Mouse (Mus musculus) ES-Bruce4 (cell line): Measurements from ENCODE around the gene Gm5478.

ENCODE experiments used
- CTCF ChIP-seq: IDR thresholded peaks from one replicate; pipeline ENCODE4 v1.8.1; 2011; ENCODE audit warnings: low read depth, low read length
- EP300 ChIP-seq: IDR thresholded peaks from 2 replicates; pipeline ENCODE4 v1.6.1; 2011; ENCODE audit warnings: low read depth, low read length; ENCODE audit not compliant: insufficient read depth
- POLR2A ChIP-seq: IDR thresholded peaks from one replicate; pipeline ENCODE4 v1.8.1; 2011; ENCODE audit warnings: low read length; ENCODE audit not compliant: insufficient read depth

DNA sequence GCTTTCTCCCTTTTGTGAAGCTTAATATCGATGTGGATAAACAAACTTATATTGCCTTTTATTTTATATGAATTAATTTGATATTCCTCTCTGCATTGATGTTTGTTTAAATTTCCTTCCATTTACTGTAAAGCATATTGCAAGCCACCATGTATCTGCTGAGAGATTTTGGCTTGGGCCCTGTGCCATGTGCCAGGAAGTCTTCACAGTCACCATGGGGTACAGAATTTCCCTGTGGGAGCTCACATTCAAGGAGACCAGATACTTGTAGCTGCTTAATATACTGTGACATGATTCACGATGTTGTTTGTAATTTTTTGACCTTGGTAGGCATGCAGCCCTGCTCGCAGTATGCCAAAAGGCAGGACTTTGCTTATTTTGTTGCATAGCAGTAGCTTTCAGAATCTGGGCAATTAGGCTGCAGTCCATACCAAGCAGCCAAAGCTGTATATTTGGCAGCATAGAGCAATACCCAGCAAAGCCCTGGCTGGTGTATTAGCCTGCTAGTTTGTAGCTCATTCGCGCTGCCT lies 5.6 kb upstream of the Gm5478 start:
- TF ChIP-seq EP300: no peak
- TF ChIP-seq CTCF: no peak
- no peak for TF ChIP-seq POLR2A
